Mouse (Mus musculus) layer of hippocampus, adult 2 months (tissue): Measurements from ENCODE around the gene Egln1. TPM values are rescaled to one million over a fixed set of nuclear protein-coding genes. Genes with fewer than 3 reads are reported as not detected.

Source experiments
- DNase-seq, 2 experiments: peaks; one replicate each; pipeline ENCODE4 v3.0.0; 2022; ENCODE audit warnings: low spot score in 2 of 2
- H3K27ac ChIP-seq: fragments of 200-600 bp; 2 replicates; pipeline ENCODE4 v1.8.1; 2022
- H3K4me3 ChIP-seq: fragments of 200-600 bp; 2 replicates; pipeline ENCODE4 v1.8.1; 2022; ENCODE audit warnings: mild to moderate bottlenecking
- CTCF ChIP-seq: fragments of 200-600 bp; conservative IDR thresholded peaks from 2 replicates; pipeline ENCODE4 v1.8.1; 2022; ENCODE audit warnings: antibody characterized with exemption, mild to moderate bottlenecking, moderate library complexity
- total RNA-seq, 2 experiments: library from RNA; stranded (reverse); gene quantifications; 2 replicates each; pipeline ENCODE4 v1.2.3; 2021

Egln1 gene
- total RNA-seq, 2 experiments from 2014 or later = 60.3 to 65.9 TPM

GRCm38 (mm10) chr8:124932435-124932834 lies 16.7 kb downstream of the Egln1 start:
- DNase-seq = no peak

GRCm38 (mm10) chr8:124930649-124931048 lies 18.5 kb downstream of the Egln1 start:
- TF ChIP-seq CTCF = peak; percentile 53
- no peak for DNase-seq
- peak overlapping the region; percentile 43; the same call in 1 of the 2 replicates for H3K27ac ChIP-seq
- H3K4me3 ChIP-seq = no peak overlapping the region

More at GRCm38 (mm10) chr8:124932435-124932834, 16.7 kb downstream of the Egln1 start:
- no peak overlapping the region for H3K4me3 ChIP-seq
- no peak overlapping the region for H3K27ac ChIP-seq
- TF ChIP-seq CTCF = no peak

DNA sequence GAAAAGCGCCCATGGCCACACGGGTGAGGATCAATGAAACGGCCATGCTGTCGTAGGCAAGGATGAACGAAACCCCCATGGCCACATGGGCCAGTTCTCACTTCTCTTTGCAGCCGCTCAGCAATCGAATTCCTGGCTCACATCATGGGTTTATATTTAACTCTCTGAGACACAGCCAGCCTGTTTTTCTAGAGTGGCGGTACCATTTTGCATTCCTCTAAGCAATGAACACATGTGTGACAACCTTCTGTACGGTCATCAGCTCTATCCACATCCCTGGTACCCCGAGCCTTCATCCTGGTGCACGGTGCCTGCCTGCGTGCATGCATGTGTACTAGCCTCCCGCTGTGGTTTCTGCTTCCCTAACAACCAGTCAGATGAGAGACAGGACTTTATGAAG lies 19.0 kb downstream of the Egln1 start:
- TF ChIP-seq CTCF = no peak
- no peak overlapping the region; the same call in 1 of the 2 replicates for H3K4me3 ChIP-seq
- no peak for DNase-seq
- peak overlapping the region; percentile 43; the same call in 1 of the 2 replicates for H3K27ac ChIP-seq

DNA sequence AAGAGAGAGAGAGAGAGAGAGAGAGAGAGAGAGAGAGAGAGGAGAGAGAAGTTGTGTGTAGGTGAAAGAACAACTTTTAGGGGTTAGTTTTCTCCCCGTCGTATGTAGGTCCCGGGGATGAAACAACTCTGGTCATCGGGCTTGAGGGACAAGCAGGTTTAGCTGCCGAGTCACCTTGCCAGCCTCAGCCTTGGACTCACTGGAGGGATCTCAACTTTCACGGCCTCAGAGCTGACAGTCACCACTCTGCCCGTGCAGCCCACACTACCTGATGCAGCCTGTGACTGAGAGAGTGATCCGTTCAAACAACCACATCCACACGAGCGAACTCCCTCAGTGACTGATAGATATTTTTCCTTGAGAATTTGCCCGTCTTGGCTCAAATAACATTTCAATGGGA lies 20.1 kb downstream of the Egln1 start:
- TF ChIP-seq CTCF = no peak
- Histone ChIP-seq H3K4me3 (no peak overlapping the region), H3K27ac (no peak overlapping the region)
- DNase-seq = no peak

DNA sequence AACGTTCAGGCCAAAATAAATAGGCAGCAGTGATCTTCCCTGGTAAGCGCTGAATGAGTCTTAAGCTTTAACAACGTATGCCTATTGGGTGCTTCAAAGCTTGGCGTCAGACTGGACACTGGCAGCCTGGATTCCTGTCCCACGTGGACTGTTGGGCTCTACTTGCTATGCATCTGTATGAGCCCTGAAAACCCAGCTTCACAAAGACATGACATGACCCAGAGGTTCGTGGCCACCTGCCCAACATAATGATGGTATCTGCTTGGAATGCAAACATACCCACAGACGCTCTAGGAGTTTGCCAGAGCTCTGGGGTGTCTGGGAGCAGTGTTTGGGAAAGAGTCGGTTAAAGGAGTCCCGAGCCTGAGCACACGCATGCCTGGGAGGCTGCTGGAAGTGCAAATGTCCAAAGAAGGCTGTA lies 22.8 kb downstream of the Egln1 start:
- Histone ChIP-seq H3K4me3 (no peak overlapping the region), H3K27ac (peak overlapping the region; percentile 28; the same call in 1 of the 2 replicates)
- no peak for DNase-seq
- TF ChIP-seq CTCF = no peak

DNA sequence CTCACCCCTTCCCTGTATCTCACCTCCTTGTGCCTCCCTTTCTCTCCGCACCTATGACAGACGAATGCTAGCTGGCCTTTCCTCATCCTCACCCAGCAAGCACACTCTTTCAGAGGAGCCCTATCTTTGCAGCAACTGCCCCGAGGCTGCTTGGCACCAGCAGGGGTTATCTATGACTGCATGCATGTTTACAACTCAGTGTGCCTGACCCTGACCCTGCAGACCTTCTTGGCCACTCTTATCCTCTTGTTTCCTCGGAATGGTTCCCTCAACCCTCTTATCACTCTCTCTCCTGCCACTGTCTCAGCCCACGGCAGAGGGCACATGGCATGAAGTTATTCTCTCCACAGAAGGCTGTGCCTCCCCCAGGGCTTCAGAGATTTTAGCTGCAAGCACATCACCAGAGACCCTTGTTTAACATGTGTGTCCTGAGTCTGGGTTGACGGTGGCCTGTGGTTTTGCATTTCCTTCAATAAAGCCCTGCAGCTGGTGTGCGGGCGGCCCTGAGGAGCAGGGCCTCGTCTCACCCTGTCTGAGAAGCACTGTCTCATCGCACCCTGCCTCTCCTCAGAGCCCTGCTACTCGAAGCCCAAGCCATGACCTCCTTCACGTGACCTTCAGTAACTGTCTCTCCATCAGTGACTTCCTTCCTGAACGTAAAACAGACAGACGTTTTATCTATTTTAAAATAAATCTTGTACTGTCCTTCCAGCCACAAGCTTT lies 23.4 kb downstream of the Egln1 start:
- Histone ChIP-seq H3K27ac (no peak overlapping the region), H3K4me3 (no peak overlapping the region)
- no peak for DNase-seq
- TF ChIP-seq CTCF = no peak

DNA sequence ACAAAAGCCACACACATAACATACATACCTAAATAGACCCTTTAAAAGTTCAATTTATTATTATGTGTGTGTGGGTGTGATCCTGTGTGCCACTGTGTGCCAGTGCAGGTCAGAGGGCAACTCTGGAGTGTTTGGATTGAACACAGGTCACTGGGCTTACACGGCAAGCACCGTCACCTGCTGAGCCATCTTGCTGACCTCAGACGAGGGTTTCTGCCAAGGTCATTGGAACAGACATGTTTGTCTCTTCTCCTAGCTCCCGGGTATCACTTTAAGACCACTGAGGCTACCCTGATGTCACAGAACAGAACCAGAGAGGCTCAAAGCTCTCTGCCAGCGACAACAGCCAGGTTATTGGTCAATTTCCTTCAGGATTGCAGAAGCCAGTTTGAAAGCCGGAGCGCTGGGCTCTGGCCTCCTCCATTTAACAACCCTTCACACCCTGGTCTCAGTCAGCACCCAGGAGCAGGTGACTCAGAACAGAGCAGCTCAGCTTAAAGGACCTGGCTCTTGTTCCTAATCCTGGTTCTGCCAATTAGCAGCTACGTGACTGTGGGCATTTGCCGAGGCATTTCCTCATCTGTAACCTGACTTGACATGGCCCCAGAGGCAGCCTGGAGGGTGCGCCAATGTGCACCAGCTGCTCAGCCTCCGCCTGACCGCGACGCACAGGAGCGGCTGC lies 25.0 kb downstream of the Egln1 start:
- Histone ChIP-seq H3K27ac (no peak overlapping the region), H3K4me3 (no peak overlapping the region)
- no peak for TF ChIP-seq CTCF
- no peak for DNase-seq

DNA sequence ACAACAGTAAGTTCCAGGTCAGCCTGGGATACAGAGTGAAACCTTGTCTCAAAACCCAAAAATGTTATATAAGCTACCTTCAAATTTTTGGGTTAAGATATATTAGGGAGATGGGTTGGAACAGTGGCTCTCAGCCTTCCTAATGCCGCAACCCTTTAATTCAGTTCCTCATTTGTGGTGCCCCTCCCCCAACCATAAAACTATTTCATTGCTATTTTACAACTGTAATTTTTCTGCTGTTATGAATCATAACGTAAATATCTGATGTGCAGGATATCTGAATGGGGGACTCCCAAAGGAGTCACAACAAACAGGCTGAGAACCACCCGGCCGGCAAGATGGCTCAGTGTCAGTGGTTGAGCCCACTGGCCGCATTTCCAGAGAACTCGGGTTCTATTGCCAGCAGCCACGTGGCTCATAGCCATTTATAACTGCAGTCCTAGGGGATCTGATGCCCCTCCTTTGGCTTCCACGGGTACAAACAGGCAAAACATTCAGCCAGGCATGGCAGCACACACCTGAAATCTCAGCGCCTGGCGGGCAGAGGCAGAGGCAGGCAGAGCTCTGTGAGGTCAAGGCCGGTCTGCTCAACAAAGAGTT lies 26.5 kb downstream of the Egln1 start:
- no peak for DNase-seq
- no peak overlapping the region for H3K4me3 ChIP-seq
- TF ChIP-seq CTCF = no peak
- H3K27ac ChIP-seq = no peak overlapping the region

GRCm38 (mm10) chr8:124921369-124922279 lies 27.5 kb downstream of the Egln1 start:
- 0 out of 2 replicates have a peak, but pooled peaks have one; percentile 23 for TF ChIP-seq CTCF
- no peak for DNase-seq
- H3K27ac ChIP-seq = no peak overlapping the region
- H3K4me3 ChIP-seq = no peak overlapping the region

DNA sequence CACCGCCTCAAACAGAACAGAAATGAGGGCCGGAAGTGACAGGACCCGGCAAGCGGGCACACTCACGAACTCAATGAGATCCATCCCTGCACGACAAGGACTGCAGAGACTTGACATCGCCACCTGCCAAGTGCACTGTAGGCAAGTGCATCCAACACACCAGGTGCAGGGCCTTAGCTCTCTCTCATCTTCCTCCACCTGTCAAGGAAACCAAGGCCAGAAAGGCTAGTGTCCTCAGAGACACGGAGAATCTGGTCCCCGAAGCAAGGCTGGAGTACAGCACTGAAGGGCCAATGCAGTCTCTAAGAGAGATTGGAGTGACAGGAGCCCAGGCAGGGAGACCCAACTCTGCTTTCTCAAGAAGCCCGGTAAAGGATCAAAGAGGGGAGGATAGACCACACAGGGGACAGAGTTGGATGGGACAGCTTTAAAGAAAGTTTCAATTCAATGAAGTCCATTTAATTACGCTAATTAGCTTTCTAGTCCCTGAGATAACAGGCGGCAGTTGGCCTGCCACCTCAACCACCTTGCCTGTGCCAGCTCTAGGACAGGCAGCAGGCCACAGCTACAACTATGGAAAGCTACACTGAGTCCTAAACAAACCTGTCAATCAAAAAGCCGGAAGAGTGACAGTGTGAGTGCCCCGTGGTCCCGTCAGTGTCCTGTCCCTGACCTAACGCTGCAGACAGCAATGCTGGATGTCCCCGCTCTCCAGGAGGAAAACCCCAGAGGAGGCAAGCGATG lies 31.2 kb downstream of the Egln1 start:
- no peak overlapping the region for H3K4me3 ChIP-seq
- DNase-seq = no peak
- H3K27ac ChIP-seq = peak overlapping the region; percentile 7; the same call in 1 of the 2 replicates
- TF ChIP-seq CTCF = no peak

DNA sequence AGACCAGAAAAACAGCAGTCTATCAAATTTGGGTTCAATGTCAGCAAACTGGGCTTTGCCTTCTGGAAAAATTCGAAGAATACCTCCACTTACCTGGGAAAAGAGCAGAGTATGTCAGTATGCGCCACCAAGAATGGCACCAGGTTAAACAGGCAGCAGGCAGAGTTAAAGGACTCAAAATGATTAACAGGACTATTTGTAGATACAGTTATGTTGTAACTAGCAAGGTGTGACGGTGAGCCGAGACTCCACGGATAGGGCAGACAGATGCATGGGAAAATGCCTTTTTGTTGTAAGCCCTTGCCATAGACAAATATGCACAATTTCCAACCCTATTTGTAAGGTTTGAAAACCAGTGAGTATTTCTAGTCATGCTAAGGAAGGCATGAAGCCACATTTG lies 35.1 kb downstream of the Egln1 start:
- TF ChIP-seq CTCF = no peak
- Histone ChIP-seq H3K27ac (no peak overlapping the region), H3K4me3 (no peak overlapping the region)
- no peak for DNase-seq
